Mouse (Mus musculus): ENCODE measurements around the gene Fgf15.

The Fgf15 gene

GRCm38 (mm10) chr7:144933336-144933735 lies 37.0 kb downstream of the Fgf15 start:
- no peak for DNase-seq

GRCm38 (mm10) chr7:144933796-144934195 lies 37.5 kb downstream of the Fgf15 start:
- DNase-seq: no peak

GRCm38 (mm10) chr7:144934901-144935300 lies 38.6 kb downstream of the Fgf15 start:
- no peak for DNase-seq

- DNase-seq: no peak
Measured at GRCm38 (mm10) chr7:144935563-144935962, 39.2 kb downstream of the Fgf15 start.

GRCm38 (mm10) chr7:144936311-144936880 lies 40.1 kb downstream of the Fgf15 start:
- DNase-seq: no peak

- DNase-seq: peak; percentile 80 to 85
Measured at GRCm38 (mm10) chr7:144937490-144937889, 41.2 kb downstream of the Fgf15 start.

GRCm38 (mm10) chr7:144937899-144938517 lies 41.7 kb downstream of the Fgf15 start:
- no peak for DNase-seq

- DNase-seq: no peak
Measured at GRCm38 (mm10) chr7:144938661-144939343, 42.5 kb downstream of the Fgf15 start.

- peak in 1 of 2 experiments; percentile 33 for DNase-seq
Measured at GRCm38 (mm10) chr7:144939344-144940002, 43.1 kb downstream of the Fgf15 start, which contains the start of gene Ccnd1. Gene Ccnd1, minus strand, starts transcription at chr7:144939925.

GRCm38 (mm10) chr7:144940003-144940571 lies 43.8 kb downstream of the Fgf15 start:
- no peak for DNase-seq

- no peak for DNase-seq
Measured at GRCm38 (mm10) chr7:144940585-144940984, 44.3 kb downstream of the Fgf15 start.

GRCm38 (mm10) chr7:144941242-144941831 lies 45.0 kb downstream of the Fgf15 start:
- DNase-seq: peak; percentile 42 to 52

- DNase-seq: no peak
Measured at GRCm38 (mm10) chr7:144942071-144942743, 45.9 kb downstream of the Fgf15 start.

- DNase-seq: no peak
Measured at GRCm38 (mm10) chr7:144942744-144943135, 46.4 kb downstream of the Fgf15 start.

GRCm38 (mm10) chr7:144943254-144943653 lies 46.9 kb downstream of the Fgf15 start:
- peak; percentile 62 to 63 for DNase-seq

Data from thymus, postnatal 36 days (tissue).